Mouse (Mus musculus): Measurements from ENCODE around the gene Kctd2.

DNA sequence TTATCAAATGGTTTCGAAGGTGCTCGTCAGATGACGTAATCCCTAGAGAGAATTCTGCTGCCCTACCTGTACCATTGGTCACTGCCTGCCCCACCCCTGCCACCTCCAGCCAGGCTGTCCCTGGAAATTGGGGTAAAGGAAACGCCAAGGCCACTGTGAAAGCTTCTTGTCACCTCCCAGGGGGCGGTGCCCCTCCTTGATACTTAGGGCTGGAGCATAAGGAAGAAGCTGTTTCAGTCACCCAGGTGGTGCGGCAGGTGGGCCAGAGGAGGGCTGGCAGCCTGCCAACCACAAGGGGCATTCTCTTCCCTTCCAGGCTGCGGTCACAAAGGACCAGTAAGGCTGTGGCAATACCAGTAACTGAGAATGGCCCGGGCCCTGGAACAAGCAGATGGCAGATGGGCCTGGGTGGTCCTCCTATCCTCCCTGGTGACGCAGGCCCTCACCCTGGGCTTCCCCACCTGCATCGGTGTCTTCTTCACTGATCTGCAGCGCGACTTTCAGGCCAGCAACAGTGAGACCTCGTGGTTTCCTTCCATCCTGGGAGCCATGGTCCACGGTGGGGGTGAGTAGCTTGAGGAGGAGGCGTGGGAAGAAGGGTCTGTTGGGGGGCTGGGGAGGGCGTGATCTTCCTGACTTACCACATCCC, 42.4 kb downstream of the Kctd2 start, which contains the start of gene Slc16a5:
- TF ChIP-seq EP300 (IDR thresholded peaks at IDR 0.05; ENCODE audit: low read length) (no peak), CTCF (conservative IDR thresholded peaks at IDR 0.05 in 1 of 2, IDR thresholded peaks at IDR 0.05 in 1 of 2; ENCODE audit: low read depth in 2 of 2, low read length in 2 of 2) (no peak), PAX5 (IDR thresholded peaks at IDR 0.05; ENCODE audit: low read length) (no peak), USF1 (IDR thresholded peaks at IDR 0.05; ENCODE audit: low read depth, low read length) (no peak), POLR2A (IDR thresholded peaks at IDR 0.05; ENCODE audit: low read depth, low read length) (no peak), UBTF (IDR thresholded peaks at IDR 0.05; ENCODE audit: low read depth, low read length) (no peak), POLR2AphosphoS2 (IDR thresholded peaks at IDR 0.05; ENCODE audit: low read depth, low read length) (no peak), NELFE (IDR thresholded peaks at IDR 0.05; ENCODE audit: low read depth, low read length) (no peak), JUND (conservative IDR thresholded peaks at IDR 0.05; ENCODE audit: low read depth, low read length) (no peak), ZMIZ1 (IDR thresholded peaks at IDR 0.05; ENCODE audit: low read depth, low read length) (no peak), E2F4 (IDR thresholded peaks at IDR 0.05; ENCODE audit: insufficient replicate concordance, low read depth, low read length) (no peak), MEF2A (IDR thresholded peaks at IDR 0.05; ENCODE audit: borderline replicate concordance, low read depth, low read length) (no peak)

Data from CH12.LX (cell line).